Mouse (Mus musculus) testis, adult 2 months (tissue): ENCODE measurements at regions not wholly inside any gene's neighbourhood (a gene's known extent, or its start where the extent isn't known, plus 50 kb on each side); places are given as distances from the start of the nearest gene placed in this dataset.

ENCODE experiments used
- H3K27ac ChIP-seq: fragments of 200-500 bp; 2 replicates; pipeline ENCODE4 v1.5.1; 2012; ENCODE audit warnings: low read depth, low read length; ENCODE audit not compliant: control insufficient read depth, insufficient read depth
- H3K27me3 ChIP-seq: fragments of 200-500 bp; 2 replicates; pipeline ENCODE4 v1.6.1; 2012; ENCODE audit warnings: mild to moderate bottlenecking, low read length, moderate library complexity; ENCODE audit not compliant: control insufficient read depth, insufficient read depth
- H3K36me3 ChIP-seq: fragments of 200-500 bp; 2 replicates; pipeline ENCODE4 v1.6.1; 2012; ENCODE audit warnings: mild to moderate bottlenecking, low read length; ENCODE audit not compliant: control insufficient read depth, insufficient read depth
- H3K4me1 ChIP-seq: fragments of 200-500 bp; 2 replicates; pipeline ENCODE4 v1.6.1; 2012; ENCODE audit warnings: low read length; ENCODE audit not compliant: control insufficient read depth, insufficient read depth
- H3K4me3 ChIP-seq: fragments of 200-500 bp; 2 replicates; pipeline ENCODE4 v1.5.1; 2012; ENCODE audit warnings: low read depth, mild to moderate bottlenecking, low read length, moderate library complexity, mixed read lengths; ENCODE audit not compliant: control insufficient read depth
- CTCF ChIP-seq: fragments of 200-500 bp; IDR thresholded peaks from 2 replicates; pipeline ENCODE4 v1.5.1; 2012; ENCODE audit warnings: low read depth, mild to moderate bottlenecking, inconsistent platforms, low read length, moderate library complexity; ENCODE audit not compliant: control insufficient read depth, insufficient read depth, insufficient replicate concordance
- POLR2A ChIP-seq: fragments of 200-500 bp; IDR thresholded peaks from 2 replicates; pipeline ENCODE4 v1.6.1; 2012; ENCODE audit warnings: low read depth, mild to moderate bottlenecking, inconsistent platforms, low read length, moderate library complexity; ENCODE audit not compliant: control insufficient read depth

GRCm38 (mm10) chr10:16633236-16633635, 1089.8 kb upstream of the Cited2 start:
- H3K36me3 ChIP-seq = no peaks in the 10 kb centered on the region
- TF ChIP-seq POLR2A = no peak
- no peak overlapping the region for H3K27ac ChIP-seq
- no peaks in the 10 kb centered on the region for H3K4me1 ChIP-seq
- no peaks in the 10 kb centered on the region for H3K27me3 ChIP-seq
- no peak overlapping the region for H3K4me3 ChIP-seq

- Histone ChIP-seq H3K36me3 (no peaks in the 10 kb centered on the region), H3K4me3 (no peak overlapping the region), H3K27me3 (no peaks in the 10 kb centered on the region), H3K27ac (no peak overlapping the region), H3K4me1 (no peaks in the 10 kb centered on the region)
- no peak for TF ChIP-seq CTCF
- TF ChIP-seq POLR2A = no peak
These were observed 1087.6 kb upstream of the Cited2 start for GRCm38 (mm10) chr10:16635463-16635862.

- H3K4me3 ChIP-seq = no peak overlapping the region
These were observed 1086.0 kb upstream of the Cited2 start for GRCm38 (mm10) chr10:16637006-16637405.

GRCm38 (mm10) chr10:16638111-16638510, 1084.9 kb upstream of the Cited2 start:
- Histone ChIP-seq H3K4me3 (no peak overlapping the region), H3K4me1 (no peaks in the 10 kb centered on the region), H3K36me3 (no peaks in the 10 kb centered on the region), H3K27me3 (no peaks in the 10 kb centered on the region), H3K27ac (no peak overlapping the region)
- no peak for TF ChIP-seq CTCF
- TF ChIP-seq POLR2A = no peak

More at GRCm38 (mm10) chr10:16637006-16637405, 1086.0 kb upstream of the Cited2 start:
- Histone ChIP-seq H3K27me3 (no peaks in the 10 kb centered on the region), H3K4me1 (no peaks in the 10 kb centered on the region), H3K27ac (no peak overlapping the region), H3K36me3 (no peaks in the 10 kb centered on the region)
- no peak for TF ChIP-seq POLR2A
- TF ChIP-seq CTCF = no peak

- Histone ChIP-seq H3K4me3 (no peak overlapping the region), H3K27ac (no peak overlapping the region), H3K4me1 (no peaks in the 10 kb centered on the region), H3K27me3 (no peaks in the 10 kb centered on the region), H3K36me3 (no peaks in the 10 kb centered on the region)
- no peak for TF ChIP-seq POLR2A
These were observed 1082.9 kb upstream of the Cited2 start for GRCm38 (mm10) chr10:16640136-16640535.

GRCm38 (mm10) chr10:16650120-16650519, 1072.9 kb upstream of the Cited2 start:
- no peak for TF ChIP-seq CTCF
- H3K27ac ChIP-seq = no peak overlapping the region
- no peaks in the 10 kb centered on the region for H3K36me3 ChIP-seq
- H3K4me1 ChIP-seq = no peaks in the 10 kb centered on the region
- no peak overlapping the region for H3K4me3 ChIP-seq
- no peaks in the 10 kb centered on the region for H3K27me3 ChIP-seq

- Histone ChIP-seq H3K4me1 (no peaks in the 10 kb centered on the region), H3K27me3 (no peaks in the 10 kb centered on the region), H3K36me3 (no peaks in the 10 kb centered on the region), H3K27ac (no peak overlapping the region), H3K4me3 (no peak overlapping the region)
- no peak for TF ChIP-seq CTCF
- TF ChIP-seq POLR2A = no peak
These were observed 1070.6 kb upstream of the Cited2 start for GRCm38 (mm10) chr10:16652450-16652849.

- H3K27ac ChIP-seq = no peak overlapping the region
- no peaks in the 10 kb centered on the region for H3K36me3 ChIP-seq
- no peaks in the 10 kb centered on the region for H3K27me3 ChIP-seq
- no peak overlapping the region for H3K4me3 ChIP-seq
- TF ChIP-seq POLR2A = no peak
- no peak for TF ChIP-seq CTCF
- H3K4me1 ChIP-seq = no peaks in the 10 kb centered on the region
These were observed 1058.5 kb upstream of the Cited2 start for GRCm38 (mm10) chr10:16664483-16664882.
